Mouse (Mus musculus) thymus, adult 2 months (tissue): ENCODE data around the gene Ndufaf2.

Experiments
- CTCF ChIP-seq: fragments of 200-500 bp; IDR thresholded peaks from 2 replicates; pipeline ENCODE4 v1.5.1; 2012; ENCODE audit warnings: mild to moderate bottlenecking, control low read depth, low read length, moderate library complexity, borderline replicate concordance; ENCODE audit not compliant: control insufficient read depth, poor library complexity, insufficient read depth; ENCODE audit errors: extremely low read depth
- POLR2A ChIP-seq: fragments of 200-500 bp; IDR thresholded peaks from 2 replicates; pipeline ENCODE4 v1.6.1; 2012; ENCODE audit warnings: mild to moderate bottlenecking, low read length, control low read depth, moderate library complexity; ENCODE audit not compliant: control insufficient read depth, poor library complexity, insufficient read depth; ENCODE audit errors: extremely low read depth

- TF ChIP-seq CTCF (no peak), POLR2A (no peak)
These were observed 95.5 kb downstream of the Ndufaf2 start for GRCm38 (mm10) chr13:108062900-108063299.
